Mouse (Mus musculus): ENCODE measurements around the gene Rhoh. TPM values are rescaled to one million over a fixed set of nuclear protein-coding genes. Genes with fewer than 3 reads are reported as not detected.

Rhoh gene
- polyA plus RNA-seq, 1 experiment, result 0.70 TPM

DNA sequence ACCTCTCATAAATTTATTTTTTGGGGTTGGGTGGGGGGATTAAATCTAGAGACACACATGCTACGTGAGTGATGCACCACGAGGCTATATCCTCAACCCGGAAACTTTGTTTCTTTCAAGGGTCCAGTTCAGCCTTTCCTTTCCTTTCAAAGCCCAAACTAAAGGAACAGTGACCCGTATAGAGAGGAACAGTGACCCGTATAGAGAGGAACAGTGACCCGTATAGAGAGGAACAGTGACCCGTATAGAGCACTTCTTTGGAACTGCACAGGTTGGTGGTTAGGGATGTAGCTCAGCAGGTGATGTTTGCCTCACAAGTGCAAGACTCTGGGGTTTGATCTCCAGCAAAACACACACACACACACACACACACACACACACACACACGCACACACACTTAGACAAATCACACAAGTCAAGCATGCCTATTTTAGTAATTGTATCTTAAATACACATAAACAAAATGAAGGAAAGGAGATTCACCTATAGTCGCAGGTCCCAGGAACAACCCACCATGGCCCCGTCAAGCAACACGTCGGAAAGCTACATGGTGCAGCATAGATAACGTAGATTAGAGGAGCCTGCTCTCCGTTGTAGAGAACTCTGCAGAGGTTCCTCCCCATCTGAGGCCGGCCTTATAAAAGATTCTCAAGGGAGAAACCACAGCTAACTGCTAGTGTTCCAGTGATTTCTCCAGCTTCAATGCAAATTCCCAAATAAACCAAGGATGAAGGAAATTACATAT is 24.9 kb downstream of the Rhoh start:
- Histone ChIP-seq H3K4me1 (peaks cover 85% of the 10 kb centered on the region), H3K4me3 (replicated peaks) (no peak overlapping the region), H3K36me3 (replicated peaks; ENCODE audit: low read length) (peaks cover 40% of the 10 kb centered on the region), H3K27me3 (replicated peaks) (no peaks in the 10 kb centered on the region), H3K9me3 (no peaks in the 10 kb centered on the region)
- TF ChIP-seq GATA1 (IDR thresholded peaks at IDR 0.05; ENCODE audit: borderline replicate concordance, low read length), result no peak
- no peak for TF ChIP-seq FLI1 (IDR thresholded peaks at IDR 0.05; ENCODE audit: low read length)

DNA sequence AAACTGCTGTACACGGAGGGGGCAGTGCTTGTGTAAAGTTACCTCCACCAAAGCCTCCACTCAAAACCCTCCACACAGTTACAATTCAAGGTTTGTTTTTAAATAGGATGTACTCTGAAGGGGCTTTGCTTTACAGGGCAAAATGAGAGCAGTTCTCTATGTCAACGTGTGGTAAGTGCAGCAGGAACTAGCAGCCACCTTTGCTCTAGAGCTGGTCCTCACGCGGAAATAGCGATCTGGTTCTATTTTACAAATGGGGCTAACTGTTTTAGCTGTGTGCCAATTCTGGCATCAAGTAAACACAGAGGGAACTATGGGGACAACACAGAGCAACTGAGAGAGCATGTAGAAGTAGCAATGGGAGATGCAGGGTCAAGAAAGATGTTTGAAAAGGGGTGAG is 27.1 kb downstream of the Rhoh start:
- H3K27me3 ChIP-seq (replicated peaks), result no peaks in the 10 kb centered on the region
- peaks cover 78% of the 10 kb centered on the region for H3K4me1 ChIP-seq
- H3K4me3 ChIP-seq (replicated peaks), result no peak overlapping the region
- peaks cover 61% of the 10 kb centered on the region for H3K36me3 ChIP-seq (replicated peaks; ENCODE audit: low read length)
- H3K9me3 ChIP-seq, result no peaks in the 10 kb centered on the region
- no peak for TF ChIP-seq GATA1 (IDR thresholded peaks at IDR 0.05; ENCODE audit: borderline replicate concordance, low read length)

DNA sequence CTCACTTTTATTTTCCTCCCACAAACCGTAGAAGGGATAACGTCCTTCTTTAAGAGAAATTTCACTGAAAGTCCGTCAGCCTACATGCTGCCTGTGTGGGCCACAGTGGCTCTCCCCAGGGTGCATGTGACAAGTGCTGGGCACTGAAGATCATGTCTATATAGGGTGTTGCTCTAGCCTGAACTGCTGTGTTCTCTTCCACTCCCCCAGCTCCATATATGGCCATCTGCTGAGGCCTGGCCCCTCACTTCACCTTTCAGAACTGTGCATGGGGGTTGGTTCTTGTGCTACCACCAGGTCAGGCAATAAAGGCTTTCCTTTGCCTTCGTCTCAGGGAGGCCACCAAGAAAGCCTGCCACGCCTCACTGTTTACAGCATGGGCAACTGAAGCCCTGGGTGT is 28.0 kb downstream of the Rhoh start:
- H3K9me3 ChIP-seq, result no peaks in the 10 kb centered on the region
- H3K36me3 ChIP-seq (replicated peaks; ENCODE audit: low read length), result peaks cover 70% of the 10 kb centered on the region
- H3K27me3 ChIP-seq (replicated peaks), result no peaks in the 10 kb centered on the region
- peaks cover 69% of the 10 kb centered on the region for H3K4me1 ChIP-seq
- TF ChIP-seq GATA1 (IDR thresholded peaks at IDR 0.05; ENCODE audit: borderline replicate concordance, low read length), result no peak
- no peak for TF ChIP-seq FLI1 (IDR thresholded peaks at IDR 0.05; ENCODE audit: low read length)
- no peak overlapping the region for H3K4me3 ChIP-seq (replicated peaks)

DNA sequence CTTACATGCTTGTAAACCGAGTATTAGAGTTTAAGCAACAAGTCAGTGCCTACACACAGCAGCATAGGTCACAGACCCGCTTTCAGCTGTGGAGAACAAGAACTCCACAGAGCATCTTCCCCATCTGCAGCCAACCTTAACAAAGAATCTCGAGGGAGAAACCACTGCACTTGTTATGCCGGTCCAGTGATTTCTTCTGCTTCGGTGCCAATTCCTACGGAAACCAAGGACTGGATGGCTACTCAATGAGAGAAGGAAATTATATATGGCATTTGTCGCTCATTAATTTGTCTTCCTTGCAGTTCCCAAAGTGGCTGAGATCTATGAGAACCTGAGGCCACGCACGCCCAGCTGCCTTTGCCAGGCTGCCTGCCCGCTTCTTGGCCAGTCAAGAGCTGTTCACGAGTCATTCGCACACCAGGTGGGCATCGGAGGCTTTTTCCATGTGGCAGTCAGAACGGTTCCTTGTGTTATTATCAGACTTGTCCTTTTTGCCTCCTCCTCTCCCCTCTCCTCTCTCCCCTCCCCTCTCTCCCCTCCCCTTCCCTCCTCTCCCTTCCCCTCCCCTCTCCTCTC is 30.3 kb downstream of the Rhoh start:
- Histone ChIP-seq H3K27me3 (replicated peaks) (no peaks in the 10 kb centered on the region), H3K9me3 (no peaks in the 10 kb centered on the region), H3K4me1 (peaks cover 71% of the 10 kb centered on the region), H3K36me3 (replicated peaks; ENCODE audit: low read length) (peaks cover 85% of the 10 kb centered on the region), H3K4me3 (replicated peaks) (no peak overlapping the region)
- TF ChIP-seq GATA1 (IDR thresholded peaks at IDR 0.05; ENCODE audit: borderline replicate concordance, low read length) (no peak), FLI1 (IDR thresholded peaks at IDR 0.05; ENCODE audit: low read length) (no peak)

DNA sequence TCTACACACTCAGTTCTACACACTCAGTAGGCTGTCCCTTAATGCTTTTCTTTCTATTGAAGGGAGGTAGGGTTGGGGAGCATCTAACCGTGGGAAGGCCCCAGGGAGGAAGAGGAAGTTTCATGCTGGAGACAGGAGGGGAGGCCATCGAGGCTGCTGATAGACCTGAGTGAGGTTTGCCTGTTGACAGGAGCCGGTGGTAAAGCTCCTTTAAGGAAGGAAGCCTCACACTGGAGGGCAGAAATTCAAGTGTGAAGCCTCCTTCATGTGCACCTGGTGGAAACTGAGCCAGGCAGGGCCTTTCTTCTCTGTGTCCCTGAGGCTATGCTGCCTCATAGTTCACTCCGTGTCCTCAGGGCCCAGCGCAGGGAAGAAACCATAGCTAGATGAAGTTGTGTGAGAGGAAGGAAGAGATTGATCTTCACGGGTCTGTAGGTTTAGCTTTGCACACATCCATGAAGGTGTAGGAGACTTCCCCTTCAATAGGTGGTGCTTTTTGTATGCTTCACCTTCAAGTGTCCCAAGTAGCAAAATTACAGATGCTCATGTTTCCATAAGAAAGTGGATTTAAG is 34.2 kb downstream of the Rhoh start:
- Histone ChIP-seq H3K27me3 (replicated peaks) (no peaks in the 10 kb centered on the region), H3K4me3 (replicated peaks) (no peak overlapping the region), H3K9me3 (no peaks in the 10 kb centered on the region), H3K4me1 (peaks cover 76% of the 10 kb centered on the region), H3K36me3 (replicated peaks; ENCODE audit: low read length) (peaks cover 70% of the 10 kb centered on the region)
- TF ChIP-seq FLI1 (IDR thresholded peaks at IDR 0.05; ENCODE audit: low read length), result no peak
- TF ChIP-seq GATA1 (IDR thresholded peaks at IDR 0.05; ENCODE audit: borderline replicate concordance, low read length), result no peak

DNA sequence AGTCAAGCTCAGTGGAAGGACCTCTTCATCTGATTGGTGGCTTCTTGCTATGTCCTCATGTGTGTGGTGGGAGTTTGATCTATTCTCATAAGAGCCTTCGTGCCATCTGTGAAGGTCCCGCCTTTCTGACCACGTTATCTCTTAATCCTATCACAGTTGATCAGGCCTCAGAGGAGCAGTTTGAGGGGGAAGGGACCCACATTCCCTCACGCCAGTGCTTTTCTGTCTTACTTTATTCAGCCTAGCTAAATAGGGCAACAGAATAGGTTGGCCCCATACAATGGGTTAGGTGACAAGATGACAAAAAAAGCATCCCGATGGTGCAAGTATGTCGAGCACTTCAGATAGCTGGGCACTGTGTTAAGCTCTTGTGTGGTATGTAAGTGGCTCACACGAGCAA is 34.8 kb downstream of the Rhoh start:
- peaks cover 80% of the 10 kb centered on the region for H3K4me1 ChIP-seq
- H3K27me3 ChIP-seq (replicated peaks), result no peaks in the 10 kb centered on the region
- TF ChIP-seq GATA1 (IDR thresholded peaks at IDR 0.05; ENCODE audit: borderline replicate concordance, low read length), result no peak
- no peak for TF ChIP-seq FLI1 (IDR thresholded peaks at IDR 0.05; ENCODE audit: low read length)
- H3K9me3 ChIP-seq, result no peaks in the 10 kb centered on the region
- peaks cover 65% of the 10 kb centered on the region for H3K36me3 ChIP-seq (replicated peaks; ENCODE audit: low read length)
- H3K4me3 ChIP-seq (replicated peaks), result no peak overlapping the region

DNA sequence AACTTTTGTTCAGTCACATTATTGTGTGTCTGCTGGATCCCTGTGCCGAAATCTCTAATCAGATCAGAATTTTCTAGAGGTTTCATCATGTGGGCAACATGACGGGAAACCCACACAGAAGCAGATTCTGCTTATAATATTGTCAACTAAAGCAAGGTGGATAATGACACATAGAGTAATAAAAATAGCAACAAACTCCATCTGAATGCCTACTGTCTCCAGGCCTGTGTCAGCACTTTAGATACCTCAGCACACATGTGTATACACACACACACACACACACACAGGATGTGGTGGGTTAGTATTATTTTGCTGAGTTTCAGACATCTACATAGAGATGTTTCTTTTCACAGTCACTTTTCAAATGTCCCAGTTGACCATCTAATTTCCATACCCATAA is 36.7 kb downstream of the Rhoh start:
- TF ChIP-seq GATA1 (IDR thresholded peaks at IDR 0.05; ENCODE audit: borderline replicate concordance, low read length), result no peak
- no peak for TF ChIP-seq FLI1 (IDR thresholded peaks at IDR 0.05; ENCODE audit: low read length)
- Histone ChIP-seq H3K36me3 (replicated peaks; ENCODE audit: low read length) (peaks cover 48% of the 10 kb centered on the region), H3K9me3 (peaks cover 7% of the 10 kb centered on the region), H3K27me3 (replicated peaks) (no peaks in the 10 kb centered on the region), H3K4me1 (peaks cover 84% of the 10 kb centered on the region), H3K4me3 (replicated peaks) (no peak overlapping the region)

DNA sequence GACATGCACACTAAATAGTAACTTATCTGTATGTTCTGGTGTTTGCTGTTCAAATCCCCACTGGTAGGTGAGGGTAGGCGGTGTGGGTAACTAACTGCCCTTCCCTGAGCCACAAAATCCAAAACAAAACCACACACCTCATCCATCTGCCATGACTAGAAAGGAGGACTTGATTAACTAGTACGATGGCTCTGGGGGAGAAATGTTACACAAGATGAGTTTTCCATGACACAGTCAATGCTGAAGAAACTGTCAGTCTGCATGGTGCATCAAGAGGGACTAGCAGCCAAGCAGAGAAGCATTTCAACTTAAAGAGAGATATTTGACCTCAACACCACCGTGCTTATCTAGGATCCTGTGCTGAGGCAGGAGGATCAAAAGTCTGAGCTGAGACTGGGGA is 37.7 kb downstream of the Rhoh start:
- Histone ChIP-seq H3K4me1 (peaks cover 90% of the 10 kb centered on the region), H3K36me3 (replicated peaks; ENCODE audit: low read length) (peaks cover 47% of the 10 kb centered on the region), H3K27me3 (replicated peaks) (no peaks in the 10 kb centered on the region), H3K9me3 (peaks cover 16% of the 10 kb centered on the region), H3K4me3 (replicated peaks) (peak overlapping the region; percentile 34)
- TF ChIP-seq FLI1 (IDR thresholded peaks at IDR 0.05; ENCODE audit: low read length), result no peak
- TF ChIP-seq GATA1 (IDR thresholded peaks at IDR 0.05; ENCODE audit: borderline replicate concordance, low read length), result no peak

DNA sequence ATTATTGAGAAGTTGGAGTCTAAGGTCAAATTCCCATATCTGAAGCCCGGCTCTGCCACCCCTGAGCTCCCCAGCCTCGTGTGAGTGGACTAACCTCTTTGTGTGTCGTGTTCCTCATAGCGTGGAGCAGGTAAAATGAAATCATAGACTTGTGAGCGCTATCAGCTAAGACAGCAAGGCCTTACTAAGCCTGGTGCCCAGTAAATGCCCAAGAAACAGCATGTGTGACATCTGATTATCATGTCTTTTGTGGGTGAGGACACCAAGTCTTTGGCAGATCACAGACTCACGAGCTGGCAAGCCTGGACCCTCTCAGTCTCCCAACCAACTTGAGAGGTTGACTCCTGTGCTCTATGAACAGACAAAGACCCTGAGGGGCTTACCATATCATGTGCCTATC is 39.1 kb downstream of the Rhoh start:
- peak overlapping the region; percentile 88 for H3K4me3 ChIP-seq (replicated peaks)
- H3K9me3 ChIP-seq, result peaks cover 28% of the 10 kb centered on the region
- no peak for TF ChIP-seq FLI1 (IDR thresholded peaks at IDR 0.05; ENCODE audit: low read length)
- TF ChIP-seq GATA1 (IDR thresholded peaks at IDR 0.05; ENCODE audit: borderline replicate concordance, low read length), result no peak
- H3K36me3 ChIP-seq (replicated peaks; ENCODE audit: low read length), result peaks cover 44% of the 10 kb centered on the region
- H3K27me3 ChIP-seq (replicated peaks), result no peaks in the 10 kb centered on the region
- peaks cover 80% of the 10 kb centered on the region for H3K4me1 ChIP-seq

GRCm38 (mm10) chr5:65900862-65901265 is 39.9 kb downstream of the Rhoh start:
- Histone ChIP-seq H3K4me3 (replicated peaks) (peak overlapping the region; percentile 88), H3K9me3 (peaks cover 28% of the 10 kb centered on the region), H3K36me3 (replicated peaks; ENCODE audit: low read length) (peaks cover 37% of the 10 kb centered on the region), H3K27me3 (replicated peaks) (no peaks in the 10 kb centered on the region), H3K4me1 (peaks cover 72% of the 10 kb centered on the region)
- no peak for TF ChIP-seq FLI1 (IDR thresholded peaks at IDR 0.05; ENCODE audit: low read length)
- peak; percentile 63; the same call in 1 of the 3 replicates for TF ChIP-seq GATA1 (IDR thresholded peaks at IDR 0.05; ENCODE audit: borderline replicate concordance, low read length)
